Mouse (Mus musculus) limb, embryonic 10.5 days (tissue): ENCODE measurements at regions not wholly inside any gene's neighbourhood (a gene's known extent, or its start where the extent isn't known, plus 50 kb on each side); places are given as distances from the start of the nearest gene placed in this dataset.

Source experiments
- DNase-seq: peaks from one replicate; pipeline ENCODE4 v3.0.0-alpha.2; 2017; ENCODE audit warnings: low spot score
- H3K27ac ChIP-seq: fragments of 300-500 bp; sonication (generic); 2 replicates; pipeline ENCODE4 v1.5.1; 2016; ENCODE audit warnings: mild to moderate bottlenecking
- H3K27me3 ChIP-seq: fragments of 300-500 bp; sonication (generic); 2 replicates; pipeline ENCODE4 v1.6.1; 2016; ENCODE audit warnings: low read depth, mild to moderate bottlenecking; ENCODE audit not compliant: poor library complexity, severe bottlenecking
- H3K36me3 ChIP-seq: fragments of 300-500 bp; sonication (generic); 2 replicates; pipeline ENCODE4 v1.6.1; 2016; ENCODE audit warnings: mild to moderate bottlenecking, moderate library complexity
- H3K4me1 ChIP-seq: fragments of 300-500 bp; sonication (generic); 2 replicates; pipeline ENCODE4 v1.6.1; 2016
- H3K4me3 ChIP-seq: fragments of 300-500 bp; sonication (generic); 2 replicates; pipeline ENCODE4 v1.5.1; 2016; ENCODE audit warnings: mild to moderate bottlenecking, moderate library complexity
- H3K9me3 ChIP-seq: fragments of 300-500 bp; sonication (generic); replicated peaks from 2 replicates; pipeline ENCODE4 v1.6.1; 2016; ENCODE audit warnings: mild to moderate bottlenecking
- WGBS: fragments of 180-500 bp; shearing (Covaris S2); methylation state at CpG from one replicate; pipeline ENCODE4 v1.1.7; 2016; 5-methylcytosine and 5-hydroxymethylcytosine counted together

DNA sequence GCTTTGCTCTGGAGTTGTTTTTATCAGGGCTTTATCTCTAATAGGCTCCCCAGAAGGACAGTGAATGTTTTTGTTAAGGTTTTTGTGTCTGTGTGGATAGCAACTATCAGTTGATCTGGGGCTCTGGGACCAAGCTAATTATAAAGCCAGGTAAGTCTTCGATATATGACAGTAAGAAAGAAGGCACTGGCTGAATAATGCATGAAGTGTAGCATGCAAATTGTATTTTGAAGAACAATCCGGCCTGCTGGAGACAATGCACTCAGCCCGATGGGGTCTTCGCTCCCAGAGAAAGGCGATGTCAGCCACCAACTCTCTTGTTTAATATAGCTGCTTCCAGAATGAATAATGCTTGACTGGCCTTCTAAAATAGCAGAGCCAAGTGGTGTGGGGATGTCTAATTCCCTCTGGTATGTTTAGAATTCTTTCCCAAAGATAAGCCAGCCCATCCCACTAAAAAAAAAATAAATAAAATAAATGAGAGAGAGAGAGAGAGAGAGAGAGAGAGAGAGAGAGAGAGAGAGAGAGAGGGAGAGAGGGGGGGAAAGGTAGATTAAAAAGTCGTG, 68.6 kb downstream of the Dad1 start:
- Histone ChIP-seq H3K27ac (no peak overlapping the region), H3K9me3 (no peaks in the 10 kb centered on the region), H3K36me3 (no peaks in the 10 kb centered on the region), H3K4me3 (no peak overlapping the region), H3K27me3 (no peaks in the 10 kb centered on the region), H3K4me1 (0 out of 2 replicates have a peak, but pooled peaks cover 2% of the 10 kb centered on the region)
- DNase-seq, result no peak
- 80% methylated on average over 6 of the region's 6 CpGs for WGBS

GRCm38 (mm10) chr14:54183873-54184272, 70.0 kb downstream of the Dad1 start:
- Histone ChIP-seq H3K4me3 (no peak overlapping the region), H3K27me3 (no peaks in the 10 kb centered on the region), H3K9me3 (no peaks in the 10 kb centered on the region), H3K4me1 (no peaks in the 10 kb centered on the region), H3K27ac (no peak overlapping the region), H3K36me3 (no peaks in the 10 kb centered on the region)
- DNase-seq, result no peak
- WGBS, result 94% methylated on average over 3 of the region's 3 CpGs

GRCm38 (mm10) chr14:54182838-54183237, 71.1 kb downstream of the Dad1 start:
- DNase-seq, result no peak
- H3K4me1 ChIP-seq, result no peaks in the 10 kb centered on the region
- H3K27ac ChIP-seq, result no peak overlapping the region
- H3K36me3 ChIP-seq, result no peaks in the 10 kb centered on the region
- H3K9me3 ChIP-seq, result no peaks in the 10 kb centered on the region
- no peaks in the 10 kb centered on the region for H3K27me3 ChIP-seq
- H3K4me3 ChIP-seq, result no peak overlapping the region
- whole genome bisulfite sequencing, result 72% methylated on average over 10 of the region's 10 CpGs

DNA sequence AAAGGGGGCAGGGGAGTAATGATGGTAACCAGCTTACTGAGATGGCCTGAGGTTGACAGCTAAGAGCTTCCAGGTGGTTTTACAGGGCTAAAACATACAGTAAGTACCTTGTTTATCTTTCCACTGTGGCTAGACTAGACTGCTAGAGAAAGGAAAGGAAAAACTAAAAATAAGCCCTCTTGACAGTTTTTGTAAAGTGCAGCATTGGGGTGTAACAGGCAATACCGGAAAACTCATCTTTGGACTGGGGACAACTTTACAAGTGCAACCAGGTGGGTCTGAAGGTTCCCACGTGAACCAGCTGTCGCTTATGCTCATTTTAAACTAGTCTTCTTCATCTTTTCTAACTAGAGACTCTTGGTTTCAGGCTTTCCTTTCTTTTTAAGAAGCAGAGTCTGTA, 72.6 kb downstream of the Dad1 start:
- Histone ChIP-seq H3K9me3 (no peaks in the 10 kb centered on the region), H3K4me3 (no peak overlapping the region), H3K4me1 (no peaks in the 10 kb centered on the region), H3K36me3 (no peaks in the 10 kb centered on the region), H3K27me3 (no peaks in the 10 kb centered on the region), H3K27ac (no peak overlapping the region)
- DNase-seq, result no peak
- WGBS, result 96% methylated on average over 3 of the region's 3 CpGs

GRCm38 (mm10) chr14:54180754-54181153, 73.2 kb downstream of the Dad1 start:
- Histone ChIP-seq H3K27me3 (no peaks in the 10 kb centered on the region), H3K4me1 (no peaks in the 10 kb centered on the region), H3K36me3 (no peaks in the 10 kb centered on the region), H3K27ac (no peak overlapping the region), H3K9me3 (no peaks in the 10 kb centered on the region), H3K4me3 (no peak overlapping the region)
- 90% methylated on average over 3 of the region's 3 CpGs for WGBS
- DNase-seq, result no peak

DNA sequence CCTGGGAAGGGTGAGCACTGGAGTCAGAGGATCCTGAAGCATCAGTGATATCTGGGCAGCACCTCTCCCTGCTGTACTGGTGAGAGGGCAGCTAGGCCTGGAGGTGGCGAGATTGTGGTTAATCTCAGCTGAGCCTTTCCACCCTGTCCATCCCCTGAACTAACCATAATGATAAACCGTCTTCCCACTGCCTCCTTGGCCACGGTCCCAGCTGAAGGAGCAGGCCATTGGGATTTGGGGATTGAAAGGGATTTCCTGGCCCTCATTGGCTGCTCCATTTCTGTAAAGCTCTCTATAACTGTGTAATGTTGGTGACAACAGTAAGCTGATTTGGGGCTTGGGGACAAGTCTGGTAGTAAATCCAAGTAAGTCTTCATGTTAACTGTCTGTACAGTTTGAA, 73.6 kb downstream of the Dad1 start:
- 82% methylated on average over 3 of the region's 3 CpGs for WGBS
- H3K36me3 ChIP-seq, result no peaks in the 10 kb centered on the region
- H3K4me1 ChIP-seq, result no peaks in the 10 kb centered on the region
- no peaks in the 10 kb centered on the region for H3K9me3 ChIP-seq
- H3K27ac ChIP-seq, result no peak overlapping the region
- no peak overlapping the region for H3K4me3 ChIP-seq
- DNase-seq, result no peak
- H3K27me3 ChIP-seq, result no peaks in the 10 kb centered on the region

GRCm38 (mm10) chr14:54178856-54179255, 75.0 kb downstream of the Dad1 start:
- H3K9me3 ChIP-seq, result no peaks in the 10 kb centered on the region
- no peaks in the 10 kb centered on the region for H3K36me3 ChIP-seq
- H3K4me3 ChIP-seq, result no peak overlapping the region
- no peak for DNase-seq
- no peak overlapping the region for H3K27ac ChIP-seq
- no peaks in the 10 kb centered on the region for H3K27me3 ChIP-seq
- no peaks in the 10 kb centered on the region for H3K4me1 ChIP-seq
- 89% methylated on average over 3 of the region's 3 CpGs for WGBS

DNA sequence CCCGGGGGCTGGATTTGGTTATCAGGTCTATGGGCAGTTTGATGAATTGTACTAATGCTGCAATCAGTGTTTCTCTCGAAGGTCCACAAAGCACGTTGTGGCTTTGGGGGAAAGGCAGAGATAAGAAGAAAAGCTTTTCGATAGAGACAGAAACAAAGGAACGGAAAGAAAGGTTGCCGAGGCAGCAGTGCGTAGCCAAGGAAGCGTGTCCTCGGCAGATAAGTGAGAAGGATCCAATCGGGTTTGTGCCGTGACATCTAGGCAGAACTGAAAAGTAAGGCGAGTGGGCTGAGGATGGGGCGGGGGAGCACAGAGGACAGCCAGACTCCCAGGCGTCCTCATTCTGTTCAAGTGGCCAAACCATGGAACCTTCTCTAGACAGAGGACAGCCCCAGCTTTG, 77.4 kb downstream of the Dad1 start:
- H3K36me3 ChIP-seq, result no peaks in the 10 kb centered on the region
- WGBS, result 87% methylated on average over 14 of the region's 14 CpGs
- no peaks in the 10 kb centered on the region for H3K27me3 ChIP-seq
- DNase-seq, result no peak
- no peaks in the 10 kb centered on the region for H3K4me1 ChIP-seq
- no peak overlapping the region for H3K4me3 ChIP-seq
- H3K9me3 ChIP-seq, result no peaks in the 10 kb centered on the region
- no peak overlapping the region for H3K27ac ChIP-seq

- Histone ChIP-seq H3K4me1 (no peaks in the 10 kb centered on the region), H3K27ac (no peak overlapping the region), H3K9me3 (no peaks in the 10 kb centered on the region), H3K4me3 (no peak overlapping the region), H3K36me3 (no peaks in the 10 kb centered on the region), H3K27me3 (no peaks in the 10 kb centered on the region)
- no peak for DNase-seq
- WGBS, result 85% methylated on average over 5 of the region's 5 CpGs
These were observed 78.4 kb downstream of the Dad1 start for GRCm38 (mm10) chr14:54175476-54175875.

- 91% methylated on average over 5 of the region's 5 CpGs for WGBS
These were observed 80.6 kb downstream of the Dad1 start for GRCm38 (mm10) chr14:54173316-54173715.

DNA sequence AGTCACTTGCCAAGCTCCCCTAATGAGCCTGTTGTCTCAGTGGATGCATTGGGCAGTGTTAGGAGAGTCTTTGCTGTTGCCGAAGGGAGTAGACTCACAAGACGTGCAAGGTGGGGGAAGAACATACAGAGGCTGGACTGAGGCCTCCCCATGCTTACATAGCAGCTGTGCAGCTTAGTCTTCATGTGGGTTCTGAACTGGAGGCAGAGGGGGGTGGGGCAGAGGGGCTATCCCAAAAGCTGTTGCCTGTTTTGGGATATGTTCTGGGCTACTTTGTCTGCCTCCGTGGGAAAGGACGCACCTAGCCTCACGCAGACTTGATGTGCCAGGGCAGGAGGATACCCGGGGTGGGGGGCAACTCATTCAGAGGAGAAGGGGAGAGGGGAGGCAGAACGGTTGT, 84.7 kb downstream of the Dad1 start:
- Histone ChIP-seq H3K27me3 (no peaks in the 10 kb centered on the region), H3K36me3 (no peaks in the 10 kb centered on the region), H3K27ac (no peak overlapping the region), H3K4me1 (peaks cover 7% of the 10 kb centered on the region), H3K9me3 (no peaks in the 10 kb centered on the region), H3K4me3 (no peak overlapping the region)
- DNase-seq, result no peak
- 89% methylated on average over 7 of the region's 7 CpGs for WGBS

More at GRCm38 (mm10) chr14:54173316-54173715, 80.6 kb downstream of the Dad1 start:
- Histone ChIP-seq H3K9me3 (no peaks in the 10 kb centered on the region), H3K27me3 (no peaks in the 10 kb centered on the region), H3K27ac (no peak overlapping the region), H3K4me1 (no peaks in the 10 kb centered on the region), H3K36me3 (no peaks in the 10 kb centered on the region), H3K4me3 (no peak overlapping the region)
- DNase-seq, result no peak

DNA sequence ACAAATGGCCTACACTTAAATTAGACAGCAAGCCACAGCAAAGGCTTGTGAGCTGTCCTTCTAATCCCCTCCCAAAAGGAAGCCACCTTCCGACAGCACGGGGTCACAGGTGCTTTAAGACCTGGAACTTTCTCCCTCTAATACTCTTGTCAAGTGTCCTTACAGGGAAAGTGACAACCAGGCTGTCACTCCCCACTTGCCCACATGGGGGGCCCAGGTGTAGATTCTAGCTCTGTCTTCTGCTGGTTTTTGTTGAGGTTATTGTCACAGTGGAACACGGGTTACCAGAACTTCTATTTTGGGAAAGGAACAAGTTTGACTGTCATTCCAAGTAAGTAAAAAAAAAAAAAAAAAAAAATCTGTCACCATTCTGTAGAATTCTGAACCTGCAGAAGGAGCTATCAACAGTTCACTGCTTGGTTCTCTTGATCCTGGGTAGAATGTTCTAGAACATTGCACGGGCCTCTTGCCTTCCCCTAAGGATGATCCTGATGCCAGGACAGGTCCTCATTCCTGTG, 85.4 kb downstream of the Dad1 start:
- H3K27me3 ChIP-seq, result no peaks in the 10 kb centered on the region
- 86% methylated on average over 4 of the region's 4 CpGs for WGBS
- DNase-seq, result no peak
- peaks cover 7% of the 10 kb centered on the region for H3K4me1 ChIP-seq
- no peaks in the 10 kb centered on the region for H3K9me3 ChIP-seq
- no peak overlapping the region for H3K27ac ChIP-seq
- H3K36me3 ChIP-seq, result no peaks in the 10 kb centered on the region
- no peak overlapping the region for H3K4me3 ChIP-seq

- 75% methylated on average over 3 of the region's 3 CpGs for whole genome bisulfite sequencing
- Histone ChIP-seq H3K36me3 (no peaks in the 10 kb centered on the region), H3K27ac (no peak overlapping the region), H3K27me3 (no peaks in the 10 kb centered on the region), H3K4me3 (no peak overlapping the region), H3K4me1 (peaks cover 7% of the 10 kb centered on the region), H3K9me3 (no peaks in the 10 kb centered on the region)
- DNase-seq, result no peak
These were observed 87.8 kb downstream of the Dad1 start for GRCm38 (mm10) chr14:54166057-54166456.

GRCm38 (mm10) chr14:54164874-54165273, 89.0 kb downstream of the Dad1 start:
- DNase-seq, result no peak
- 83% methylated on average over 9 of the region's 9 CpGs for WGBS
- Histone ChIP-seq H3K27ac (no peak overlapping the region), H3K4me1 (peaks cover 7% of the 10 kb centered on the region), H3K4me3 (no peak overlapping the region), H3K36me3 (no peaks in the 10 kb centered on the region), H3K9me3 (no peaks in the 10 kb centered on the region), H3K27me3 (no peaks in the 10 kb centered on the region)
